Mouse (Mus musculus) midbrain, embryonic 13.5 days (tissue): ENCODE data around the gene Ercc6l. TPM values are rescaled to one million over a fixed set of nuclear protein-coding genes. Genes with fewer than 3 reads are reported as not detected.
"Not testable (repeated sequence)": the region's sequence is repeated elsewhere in the genome, so short reads cannot be mapped to it uniquely, and the experiment has no call there.

Experiments
- ATAC-seq: fragments of 200-750 bp; cut with Nextera tagmentation; 2 replicates; pipeline ENCODE4 v1.8.0; 2017; ENCODE audit warnings: mild to moderate bottlenecking, moderate TSS enrichment, moderate library complexity
- H3K27ac ChIP-seq: fragments of 300-500 bp; sonication (generic); 2 replicates; pipeline ENCODE4 v1.5.1; 2015; ENCODE audit warnings: inconsistent platforms, mild to moderate bottlenecking, moderate library complexity
- H3K27me3 ChIP-seq: fragments of 300-500 bp; sonication (generic); 2 replicates; pipeline ENCODE4 v1.6.1; 2015; ENCODE audit warnings: mild to moderate bottlenecking, inconsistent platforms
- H3K36me3 ChIP-seq: fragments of 300-500 bp; sonication (generic); 2 replicates; pipeline ENCODE4 v1.6.1; 2015; ENCODE audit warnings: mild to moderate bottlenecking, inconsistent platforms
- H3K4me1 ChIP-seq: fragments of 300-500 bp; sonication (generic); replicated peaks from 2 replicates; pipeline ENCODE4 v1.6.1; 2015; ENCODE audit warnings: inconsistent platforms
- H3K4me2 ChIP-seq: fragments of 300-500 bp; sonication (generic); replicated peaks from 2 replicates; pipeline ENCODE4 v1.6.1; 2015; ENCODE audit warnings: moderate library complexity, mild to moderate bottlenecking, inconsistent platforms
- H3K4me3 ChIP-seq: fragments of 300-500 bp; sonication (generic); replicated peaks from 2 replicates; pipeline ENCODE4 v1.5.1; 2015; ENCODE audit warnings: mild to moderate bottlenecking, inconsistent platforms
- H3K9ac ChIP-seq: fragments of 300-500 bp; sonication (generic); replicated peaks from 2 replicates; pipeline ENCODE4 v1.6.1; 2015; ENCODE audit warnings: mild to moderate bottlenecking, inconsistent platforms
- H3K9me3 ChIP-seq: fragments of 300-500 bp; sonication (generic); 2 replicates; pipeline ENCODE4 v1.6.1; 2016; ENCODE audit warnings: mild to moderate bottlenecking, inconsistent platforms
- WGBS: fragments of 180-500 bp; shearing (Covaris S2); methylation state at CpG from one replicate; pipeline ENCODE4 v1.1.7; 2015; 5-methylcytosine and 5-hydroxymethylcytosine counted together
- polyA plus RNA-seq: library from polyadenylated mRNA; unstranded; fragments of >200 nt; fragmentation: Nextera tagmentation; extraction: Ambion mirVana; gene quantifications from 2 replicates; pipeline ENCODE4 v1.2.1, GENCODE M21; 2015

Ercc6l gene
- polyA plus RNA-seq, 1 experiment from 2014 or later, result 4.1 TPM

GRCm38 (mm10) chrX:102166521-102166920 is 9.6 kb upstream of the Ercc6l start:
- Histone ChIP-seq H3K4me2 (no peak overlapping the region), H3K9ac (peak overlapping the region; percentile 14; the same call in 1 of the 2 replicates), H3K27me3 (peaks cover 3% of the 10 kb centered on the region; the same call in 1 of the 2 replicates), H3K9me3 (no peaks in the 10 kb centered on the region), H3K27ac (peak overlapping the region; percentile 69), H3K36me3 (no peaks in the 10 kb centered on the region), H3K4me1 (peaks cover 10% of the 10 kb centered on the region), H3K4me3 (no peak overlapping the region)
- peak; percentile 24; the same call in 1 of the 2 replicates for ATAC-seq
- 50% methylated on average over 5 of the region's 5 CpGs for WGBS

GRCm38 (mm10) chrX:102163529-102163928 is 6.6 kb upstream of the Ercc6l start:
- Histone ChIP-seq H3K4me3 (no peak overlapping the region), H3K36me3 (no peaks in the 10 kb centered on the region), H3K4me2 (no peak overlapping the region), H3K4me1 (peaks cover 10% of the 10 kb centered on the region), H3K27me3 (no peaks in the 10 kb centered on the region; the same call in 1 of the 2 replicates), H3K9me3 (no peaks in the 10 kb centered on the region), H3K9ac (no peak overlapping the region), H3K27ac (no peak overlapping the region)
- ATAC-seq, result no peak
- WGBS, result 84% methylated on average over 4 of the region's 4 CpGs

GRCm38 (mm10) chrX:102163096-102163495 is 6.2 kb upstream of the Ercc6l start:
- no peaks in the 10 kb centered on the region for H3K36me3 ChIP-seq
- H3K4me3 ChIP-seq, result no peak overlapping the region
- no peak overlapping the region for H3K9ac ChIP-seq
- no peaks in the 10 kb centered on the region; the same call in 1 of the 2 replicates for H3K27me3 ChIP-seq
- H3K9me3 ChIP-seq, result no peaks in the 10 kb centered on the region
- no peak overlapping the region for H3K27ac ChIP-seq
- 61% methylated on average over 2 of the region's 2 CpGs for WGBS
- no peak overlapping the region for H3K4me2 ChIP-seq
- no peak for ATAC-seq
- peaks cover 10% of the 10 kb centered on the region for H3K4me1 ChIP-seq

GRCm38 (mm10) chrX:102160528-102160927 is 3.6 kb upstream of the Ercc6l start:
- no peaks in the 10 kb centered on the region for H3K4me1 ChIP-seq
- no peaks in the 10 kb centered on the region for H3K36me3 ChIP-seq
- no peak overlapping the region for H3K4me2 ChIP-seq
- ATAC-seq, result no peak
- no peak overlapping the region for H3K4me3 ChIP-seq
- no peaks in the 10 kb centered on the region for H3K9me3 ChIP-seq
- no peak overlapping the region for H3K27ac ChIP-seq
- H3K9ac ChIP-seq, result no peak overlapping the region
- 64% methylated on average over 2 of the region's 2 CpGs for WGBS
- H3K27me3 ChIP-seq, result no peaks in the 10 kb centered on the region

GRCm38 (mm10) chrX:102159778-102160177 is 2.9 kb upstream of the Ercc6l start:
- no peak for ATAC-seq
- no peaks in the 10 kb centered on the region for H3K36me3 ChIP-seq
- no peaks in the 10 kb centered on the region for H3K4me1 ChIP-seq
- H3K9ac ChIP-seq, result no peak overlapping the region
- WGBS, result 47% methylated on average over 2 of the region's 2 CpGs
- H3K4me3 ChIP-seq, result no peak overlapping the region
- H3K4me2 ChIP-seq, result no peak overlapping the region
- no peak overlapping the region for H3K27ac ChIP-seq
- H3K27me3 ChIP-seq, result no peaks in the 10 kb centered on the region
- H3K9me3 ChIP-seq, result no peaks in the 10 kb centered on the region

- no peaks in the 10 kb centered on the region for H3K9me3 ChIP-seq
- peak overlapping the region; percentile 39; the same call in 1 of the 2 replicates for H3K9ac ChIP-seq
- H3K27me3 ChIP-seq, result no peaks in the 10 kb centered on the region
- peak overlapping the region; percentile 48 for H3K4me3 ChIP-seq
- 57% methylated on average over 5 of the region's 5 CpGs for WGBS
- H3K36me3 ChIP-seq, result no peaks in the 10 kb centered on the region
- ATAC-seq, result peak; percentile 57; the same call in 1 of the 2 replicates
- H3K4me2 ChIP-seq, result peak overlapping the region; percentile 43
- H3K27ac ChIP-seq, result peak overlapping the region; percentile 67
- no peaks in the 10 kb centered on the region for H3K4me1 ChIP-seq
Observed at GRCm38 (mm10) chrX:102157423-102157791, 516 bp upstream of the Ercc6l start.

- no peak overlapping the region for H3K4me3 ChIP-seq
- peaks cover 7% of the 10 kb centered on the region; the same call in 1 of the 2 replicates for H3K36me3 ChIP-seq
- H3K9me3 ChIP-seq, result no peaks in the 10 kb centered on the region
- no peak overlapping the region for H3K4me2 ChIP-seq
- ATAC-seq, result no peak
- 100% methylated on average over 1 of the region's 1 CpGs for WGBS
- no peaks in the 10 kb centered on the region; the same call in 1 of the 2 replicates for H3K27me3 ChIP-seq
- no peaks in the 10 kb centered on the region for H3K4me1 ChIP-seq
- H3K9ac ChIP-seq, result no peak overlapping the region
- no peak overlapping the region for H3K27ac ChIP-seq
Observed at GRCm38 (mm10) chrX:102141157-102141556, 15.7 kb downstream of the Ercc6l start.

- Histone ChIP-seq H3K4me1 (peaks cover 11% of the 10 kb centered on the region; the same call in 1 of the 2 replicates), H3K36me3 (peaks cover 30% of the 10 kb centered on the region), H3K9ac (no peak overlapping the region), H3K4me3 (no peak overlapping the region), H3K27me3 (no peaks in the 10 kb centered on the region; the same call in 1 of the 2 replicates), H3K9me3 (no peaks in the 10 kb centered on the region), H3K4me2 (no peak overlapping the region), H3K27ac (no peak overlapping the region)
- no peak for ATAC-seq
- WGBS, result 89% methylated on average over 2 of the region's 2 CpGs
Observed at GRCm38 (mm10) chrX:102121321-102121720, 35.6 kb downstream of the Ercc6l start.

- Histone ChIP-seq H3K4me3 (peak within 1 kb of the TSS; percentile 65), H3K9me3 (no peaks in the 10 kb centered on the region), H3K27ac (peak within 1 kb of the TSS; percentile 79), H3K9ac (peak within 1 kb of the TSS; percentile 70), H3K4me2 (peak within 1 kb of the TSS; percentile 66), H3K36me3 (peaks cover 13% of the 10 kb centered on the region), H3K4me1 (peaks cover 11% of the 10 kb centered on the region; the same call in 1 of the 2 replicates), H3K27me3 (no peaks in the 10 kb centered on the region; the same call in 1 of the 2 replicates)
- WGBS, result 21% methylated on average over 30 of the region's 30 CpGs
- peak; percentile 99 for ATAC-seq
Observed at GRCm38 (mm10) chrX:102119042-102119864, 37.6 kb downstream of the Ercc6l start, which contains the start of gene Pin4. Gene Pin4 (plus strand): TSS chrX:102119447.

GRCm38 (mm10) chrX:102115676-102116075 is 41.2 kb downstream of the Ercc6l start:
- Histone ChIP-seq H3K27me3 (peaks cover under 1% of the 10 kb centered on the region; the same call in 1 of the 2 replicates), H3K9ac (no peak overlapping the region), H3K27ac (peak overlapping the region; percentile 77), H3K36me3 (no peaks in the 10 kb centered on the region), H3K4me3 (no peak overlapping the region), H3K4me2 (no peak overlapping the region), H3K9me3 (no peaks in the 10 kb centered on the region), H3K4me1 (peaks cover 10% of the 10 kb centered on the region; the same call in 1 of the 2 replicates)
- ATAC-seq, result 0 out of 2 replicates have a peak, but pooled peaks have one; percentile 22
- WGBS, result 41% methylated on average over 4 of the region's 4 CpGs

GRCm38 (mm10) chrX:102109349-102109748 is 47.5 kb downstream of the Ercc6l start:
- peaks cover 11% of the 10 kb centered on the region; the same call in 1 of the 2 replicates for H3K27me3 ChIP-seq
- H3K4me1 ChIP-seq, H3K36me3 ChIP-seq, H3K9me3 ChIP-seq, H3K4me2 ChIP-seq, H3K4me3 ChIP-seq, H3K27ac ChIP-seq, ATAC-seq, H3K9ac ChIP-seq: not testable (repeated sequence)
- WGBS, result 82% methylated on average over 5 of the region's 5 CpGs

- H3K27ac ChIP-seq, H3K36me3 ChIP-seq, H3K27me3 ChIP-seq, H3K4me2 ChIP-seq, ATAC-seq, H3K4me1 ChIP-seq, H3K4me3 ChIP-seq, H3K9me3 ChIP-seq, H3K9ac ChIP-seq: not testable (repeated sequence)
- WGBS, result 59% methylated on average over 2 of the region's 2 CpGs
Observed at GRCm38 (mm10) chrX:102103830-102104229, 53.1 kb downstream of the Ercc6l start.
